Mouse (Mus musculus): Measurements from ENCODE around the gene Nme8. TPM values are rescaled to one million over a fixed set of nuclear protein-coding genes. Genes with fewer than 3 reads are reported as not detected.

Nme8 gene
- not detected in 2 replicates for polyA plus RNA-seq (2014; fragmentation: Nextera tagmentation; extraction: Ambion mirVana)

DNA sequence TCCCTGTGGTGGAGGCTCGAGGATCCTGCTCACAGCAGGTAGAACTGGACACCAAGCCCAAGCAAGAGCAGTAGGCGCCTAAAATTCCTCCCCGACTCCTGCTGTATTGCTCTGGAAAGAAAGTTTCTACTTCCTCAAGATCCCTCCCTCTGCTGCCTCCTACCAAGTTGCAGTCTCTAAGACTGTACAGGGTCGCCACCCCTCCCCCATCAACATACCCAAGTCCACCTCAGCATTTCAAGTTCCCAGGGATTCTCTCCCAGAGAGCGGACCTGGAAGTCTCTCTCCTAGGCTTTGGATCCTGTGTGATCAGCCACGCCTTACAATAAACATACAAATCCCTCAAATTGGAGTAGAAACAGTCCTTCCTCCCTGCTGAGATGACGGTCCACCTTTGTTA is at the start of gene Nme8:
Gene Nme8 (minus strand): TSS at position 5 of the 400 bp plus-strand sequence.
- no peaks in the 10 kb centered on the region for H3K36me3 ChIP-seq (ENCODE audit: control insufficient read depth, insufficient read depth, low read length)
- WGBS = 19% methylated on average over 7 of the region's 7 CpGs
- H3K27ac ChIP-seq (ENCODE audit: low read depth) = no peak within 1 kb of the TSS
- no peaks in the 10 kb centered on the region for H3K9me3 ChIP-seq (ENCODE audit: control insufficient read depth, low read length)
- no peaks in the 10 kb centered on the region for H3K27me3 ChIP-seq (replicated peaks; ENCODE audit: control insufficient read depth, insufficient read depth, low read length)
- no peaks in the 10 kb centered on the region for H3K4me1 ChIP-seq (replicated peaks; ENCODE audit: control insufficient read depth, insufficient read depth, low read length)
- H3K9ac ChIP-seq (ENCODE audit: low read length) = no peak within 1 kb of the TSS
- no peak within 1 kb of the TSS; the same call in 1 of the 2 replicates for H3K4me2 ChIP-seq (ENCODE audit: low read length)
- DNase-seq (ENCODE audit: low spot score) (no peak), ATAC-seq (replicated peaks; ENCODE audit: low FRiP score, low TSS enrichment, low read depth) (no peak)
- H3K4me3 ChIP-seq (ENCODE audit: low read depth, low read length) = no peak within 1 kb of the TSS

DNA sequence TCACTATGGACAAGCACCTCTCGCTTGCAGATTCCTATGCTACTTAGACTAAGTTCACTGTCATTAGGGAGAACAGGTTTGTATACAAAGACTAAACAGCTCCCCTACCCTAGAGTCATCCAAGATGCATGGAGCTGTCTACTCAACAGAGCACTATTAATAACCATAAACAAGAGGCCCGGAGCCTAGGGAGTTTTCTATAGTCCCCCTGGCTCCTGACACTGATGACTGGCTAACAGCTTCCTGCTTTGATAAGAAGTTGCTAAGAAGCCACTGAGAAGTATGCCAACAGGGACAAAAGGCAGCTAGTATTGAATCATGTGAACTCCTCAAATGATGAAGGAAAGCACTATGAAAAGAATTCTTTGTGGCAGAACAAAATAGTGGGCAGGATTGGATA is 48.1 kb upstream of the Nme8 start:
- no peak for DNase-seq (ENCODE audit: low spot score)
- Histone ChIP-seq H3K27ac (ENCODE audit: low read depth) (no peak overlapping the region), H3K4me1 (replicated peaks; ENCODE audit: control insufficient read depth, insufficient read depth, low read length) (no peaks in the 10 kb centered on the region), H3K4me2 (ENCODE audit: low read length) (no peak overlapping the region), H3K4me3 (ENCODE audit: low read depth, low read length) (no peak overlapping the region), H3K9me3 (ENCODE audit: control insufficient read depth, low read length) (no peaks in the 10 kb centered on the region), H3K9ac (ENCODE audit: low read length) (no peak overlapping the region), H3K36me3 (ENCODE audit: control insufficient read depth, insufficient read depth, low read length) (no peaks in the 10 kb centered on the region), H3K27me3 (replicated peaks; ENCODE audit: control insufficient read depth, insufficient read depth, low read length) (no peaks in the 10 kb centered on the region)
- WGBS = 48% methylated on average over 2 of the region's 2 CpGs
- ATAC-seq (replicated peaks; ENCODE audit: low FRiP score, low TSS enrichment, low read depth) = no peak

DNA sequence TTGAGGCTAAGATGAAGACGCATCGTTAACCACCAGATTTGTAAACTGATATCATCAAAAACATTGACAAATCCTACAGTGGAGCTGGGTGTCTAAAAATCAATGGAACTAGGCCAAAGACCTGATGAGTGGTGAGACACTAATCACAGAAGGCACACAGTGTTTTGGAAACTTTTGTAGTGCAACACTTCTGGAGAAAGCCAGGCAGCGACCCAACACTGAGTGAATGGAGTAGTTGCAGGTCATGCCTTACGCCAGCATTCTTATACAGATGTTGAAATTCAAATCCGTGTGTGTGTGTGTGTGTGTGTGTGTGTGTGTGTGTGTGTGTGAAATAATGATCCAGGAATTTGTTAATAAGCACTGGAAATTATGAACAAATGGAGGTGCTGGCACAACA is 46.9 kb upstream of the Nme8 start:
- H3K9me3 ChIP-seq (ENCODE audit: control insufficient read depth, low read length) = no peaks in the 10 kb centered on the region

GRCm38 (mm10) chr13:19734597-19734996 is 37.0 kb upstream of the Nme8 start:
- no peaks in the 10 kb centered on the region for H3K27me3 ChIP-seq (replicated peaks; ENCODE audit: control insufficient read depth, insufficient read depth, low read length)
- H3K9ac ChIP-seq (ENCODE audit: low read length) = no peak overlapping the region
- WGBS = 92% methylated on average over 5 of the region's 5 CpGs
- no peak for DNase-seq (ENCODE audit: low spot score)
- no peaks in the 10 kb centered on the region for H3K9me3 ChIP-seq (ENCODE audit: control insufficient read depth, low read length)
- H3K4me1 ChIP-seq (replicated peaks; ENCODE audit: control insufficient read depth, insufficient read depth, low read length) = no peaks in the 10 kb centered on the region
- H3K27ac ChIP-seq (ENCODE audit: low read depth) = no peak overlapping the region
- no peak overlapping the region for H3K4me2 ChIP-seq (ENCODE audit: low read length)
- no peak overlapping the region for H3K4me3 ChIP-seq (ENCODE audit: low read depth, low read length)
- H3K36me3 ChIP-seq (ENCODE audit: control insufficient read depth, insufficient read depth, low read length) = no peaks in the 10 kb centered on the region
- ATAC-seq (replicated peaks; ENCODE audit: low FRiP score, low TSS enrichment, low read depth) = no peak

More for the DNA sequence above, 46.9 kb upstream of the Nme8 start:
- DNase-seq (ENCODE audit: low spot score) = no peak
- H3K27ac ChIP-seq (ENCODE audit: low read depth) = no peak overlapping the region
- no peak overlapping the region for H3K4me2 ChIP-seq (ENCODE audit: low read length)
- H3K27me3 ChIP-seq (replicated peaks; ENCODE audit: control insufficient read depth, insufficient read depth, low read length) = no peaks in the 10 kb centered on the region
- no peaks in the 10 kb centered on the region for H3K36me3 ChIP-seq (ENCODE audit: control insufficient read depth, insufficient read depth, low read length)
- ATAC-seq (replicated peaks; ENCODE audit: low FRiP score, low TSS enrichment, low read depth) = no peak
- no peaks in the 10 kb centered on the region for H3K4me1 ChIP-seq (replicated peaks; ENCODE audit: control insufficient read depth, insufficient read depth, low read length)
- no peak overlapping the region for H3K4me3 ChIP-seq (ENCODE audit: low read depth, low read length)
- 89% methylated on average over 5 of the region's 5 CpGs for WGBS
- H3K9ac ChIP-seq (ENCODE audit: low read length) = no peak overlapping the region

GRCm38 (mm10) chr13:19730826-19731225 is 33.2 kb upstream of the Nme8 start:
- H3K9me3 ChIP-seq (ENCODE audit: control insufficient read depth, low read length) = no peaks in the 10 kb centered on the region
- H3K27ac ChIP-seq (ENCODE audit: low read depth) = no peak overlapping the region
- H3K4me2 ChIP-seq (ENCODE audit: low read length) = no peak overlapping the region
- H3K4me3 ChIP-seq (ENCODE audit: low read depth, low read length) = no peak overlapping the region
- no peaks in the 10 kb centered on the region for H3K27me3 ChIP-seq (replicated peaks; ENCODE audit: control insufficient read depth, insufficient read depth, low read length)
- H3K9ac ChIP-seq (ENCODE audit: low read length) = no peak overlapping the region
- DNase-seq (ENCODE audit: low spot score) = no peak
- H3K4me1 ChIP-seq (replicated peaks; ENCODE audit: control insufficient read depth, insufficient read depth, low read length) = no peaks in the 10 kb centered on the region
- no peaks in the 10 kb centered on the region for H3K36me3 ChIP-seq (ENCODE audit: control insufficient read depth, insufficient read depth, low read length)
- ATAC-seq (replicated peaks; ENCODE audit: low FRiP score, low TSS enrichment, low read depth) = no peak
- 57% methylated on average over 2 of the region's 2 CpGs for WGBS

GRCm38 (mm10) chr13:19718954-19719353 is 21.4 kb upstream of the Nme8 start:
- H3K27me3 ChIP-seq (replicated peaks; ENCODE audit: control insufficient read depth, insufficient read depth, low read length) = no peaks in the 10 kb centered on the region
- DNase-seq (ENCODE audit: low spot score) = no peak
- H3K4me1 ChIP-seq (replicated peaks; ENCODE audit: control insufficient read depth, insufficient read depth, low read length) = no peaks in the 10 kb centered on the region
- no peaks in the 10 kb centered on the region for H3K36me3 ChIP-seq (ENCODE audit: control insufficient read depth, insufficient read depth, low read length)
- 53% methylated on average over 5 of the region's 5 CpGs for WGBS
- no peak overlapping the region for H3K4me3 ChIP-seq (ENCODE audit: low read depth, low read length)
- H3K27ac ChIP-seq (ENCODE audit: low read depth) = no peak overlapping the region
- ATAC-seq (replicated peaks; ENCODE audit: low FRiP score, low TSS enrichment, low read depth) = no peak
- no peaks in the 10 kb centered on the region for H3K9me3 ChIP-seq (ENCODE audit: control insufficient read depth, low read length)
- no peak overlapping the region for H3K9ac ChIP-seq (ENCODE audit: low read length)
- H3K4me2 ChIP-seq (ENCODE audit: low read length) = no peak overlapping the region

- Histone ChIP-seq H3K36me3 (ENCODE audit: control insufficient read depth, insufficient read depth, low read length) (no peaks in the 10 kb centered on the region), H3K27ac (ENCODE audit: low read depth) (no peak overlapping the region), H3K27me3 (replicated peaks; ENCODE audit: control insufficient read depth, insufficient read depth, low read length) (no peaks in the 10 kb centered on the region), H3K4me3 (ENCODE audit: low read depth, low read length) (no peak overlapping the region), H3K4me1 (replicated peaks; ENCODE audit: control insufficient read depth, insufficient read depth, low read length) (no peaks in the 10 kb centered on the region), H3K4me2 (ENCODE audit: low read length) (no peak overlapping the region), H3K9ac (ENCODE audit: low read length) (no peak overlapping the region), H3K9me3 (ENCODE audit: control insufficient read depth, low read length) (no peaks in the 10 kb centered on the region)
- DNase-seq (ENCODE audit: low spot score) (no peak), ATAC-seq (replicated peaks; ENCODE audit: low FRiP score, low TSS enrichment, low read depth) (no peak)
- 94% methylated on average over 2 of the region's 2 CpGs for WGBS
Measured at GRCm38 (mm10) chr13:19717201-19717600, 19.6 kb upstream of the Nme8 start.

DNA sequence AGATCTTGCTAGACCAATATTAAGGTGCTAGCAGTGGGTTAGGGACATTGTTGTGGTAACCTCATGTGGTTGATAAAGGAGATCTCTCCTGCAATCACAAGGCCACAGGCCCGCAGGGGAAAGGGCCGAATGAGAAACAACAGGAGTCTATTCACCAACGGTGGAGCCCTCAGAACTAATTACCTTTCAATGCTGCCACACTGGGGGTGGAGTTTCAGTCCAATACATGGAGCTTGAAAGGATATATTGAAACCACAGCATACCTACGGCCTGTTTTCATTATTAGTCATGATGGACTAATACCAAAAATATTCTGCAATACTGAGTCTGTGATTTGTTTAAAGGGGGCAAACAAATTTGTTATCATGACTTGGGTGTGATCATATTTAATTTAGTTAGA is 6.2 kb upstream of the Nme8 start:
- Histone ChIP-seq H3K27me3 (replicated peaks; ENCODE audit: control insufficient read depth, insufficient read depth, low read length) (no peaks in the 10 kb centered on the region), H3K4me2 (ENCODE audit: low read length) (no peak overlapping the region), H3K36me3 (ENCODE audit: control insufficient read depth, insufficient read depth, low read length) (no peaks in the 10 kb centered on the region), H3K4me3 (ENCODE audit: low read depth, low read length) (no peak overlapping the region), H3K4me1 (replicated peaks; ENCODE audit: control insufficient read depth, insufficient read depth, low read length) (no peaks in the 10 kb centered on the region), H3K9me3 (ENCODE audit: control insufficient read depth, low read length) (no peaks in the 10 kb centered on the region), H3K27ac (ENCODE audit: low read depth) (no peak overlapping the region), H3K9ac (ENCODE audit: low read length) (no peak overlapping the region)
- 74% methylated on average over 4 of the region's 4 CpGs for WGBS
- DNase-seq (ENCODE audit: low spot score) = no peak
- no peak for ATAC-seq (replicated peaks; ENCODE audit: low FRiP score, low TSS enrichment, low read depth)

DNA sequence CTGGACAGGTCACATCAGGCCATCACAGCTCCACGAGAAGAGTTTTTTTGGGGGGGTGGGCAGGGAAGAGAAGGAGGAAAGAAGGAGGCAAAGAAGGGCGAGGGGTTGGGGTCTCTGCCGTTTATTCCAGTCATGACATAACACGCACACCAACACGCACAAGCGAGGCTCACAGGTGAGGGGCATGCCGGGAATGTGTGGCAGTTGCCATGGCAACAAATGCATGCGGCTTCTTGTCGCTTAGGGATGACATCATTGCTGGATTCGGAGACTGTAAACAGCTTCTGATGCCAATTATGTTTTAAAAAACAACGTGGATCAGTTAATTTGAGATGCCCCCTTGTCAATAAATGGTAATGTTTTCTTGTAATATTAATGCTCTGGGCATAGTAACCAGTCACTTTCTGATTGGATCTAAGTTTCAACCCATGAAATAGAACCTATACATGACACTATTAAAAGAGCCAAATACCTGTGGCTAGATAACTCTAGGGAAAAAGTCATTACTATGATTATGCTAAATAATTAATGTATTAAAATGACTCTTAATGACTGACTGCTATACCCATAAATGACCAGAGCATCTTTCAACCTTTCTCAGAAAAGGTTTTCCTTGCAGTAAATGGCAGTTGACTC is 4.0 kb upstream of the Nme8 start:
- H3K27me3 ChIP-seq (replicated peaks; ENCODE audit: control insufficient read depth, insufficient read depth, low read length) = no peaks in the 10 kb centered on the region
- ATAC-seq (replicated peaks; ENCODE audit: low FRiP score, low TSS enrichment, low read depth) (no peak), DNase-seq (ENCODE audit: low spot score) (no peak)
- H3K9ac ChIP-seq (ENCODE audit: low read length) = no peak overlapping the region
- no peaks in the 10 kb centered on the region for H3K4me1 ChIP-seq (replicated peaks; ENCODE audit: control insufficient read depth, insufficient read depth, low read length)
- WGBS = 69% methylated on average over 11 of the region's 11 CpGs
- H3K4me2 ChIP-seq (ENCODE audit: low read length) = no peak overlapping the region
- H3K36me3 ChIP-seq (ENCODE audit: control insufficient read depth, insufficient read depth, low read length) = no peaks in the 10 kb centered on the region
- H3K4me3 ChIP-seq (ENCODE audit: low read depth, low read length) = no peak overlapping the region
- no peaks in the 10 kb centered on the region for H3K9me3 ChIP-seq (ENCODE audit: control insufficient read depth, low read length)
- no peak overlapping the region for H3K27ac ChIP-seq (ENCODE audit: low read depth)
